Mouse (Mus musculus): Measurements from ENCODE around the gene Drc3. TPM values are rescaled to one million over a fixed set of nuclear protein-coding genes. Genes with fewer than 3 reads are reported as not detected.

Gene Drc3
- polyA plus RNA-seq, 1 experiment = 0.04 TPM

GRCm38 (mm10) chr11:60360631-60361201 lies 7.6 kb downstream of the Drc3 start:
- no peak for TF ChIP-seq GATA1 (IDR thresholded peaks at IDR 0.05; ENCODE audit: low read length)

GRCm38 (mm10) chr11:60366239-60367019 lies 13.3 kb downstream of the Drc3 start:
- TF ChIP-seq GATA1 (IDR thresholded peaks at IDR 0.05; ENCODE audit: low read length) = no peak

- no peak for TF ChIP-seq GATA1 (IDR thresholded peaks at IDR 0.05; ENCODE audit: low read length)
Measured at GRCm38 (mm10) chr11:60367256-60367655, 14.1 kb downstream of the Drc3 start.

- TF ChIP-seq GATA1 (IDR thresholded peaks at IDR 0.05; ENCODE audit: low read length) = no peak
Measured at GRCm38 (mm10) chr11:60368909-60369308, 15.8 kb downstream of the Drc3 start.

GRCm38 (mm10) chr11:60369448-60369847 lies 16.3 kb downstream of the Drc3 start:
- no peak for TF ChIP-seq GATA1 (IDR thresholded peaks at IDR 0.05; ENCODE audit: low read length)

- no peak for TF ChIP-seq GATA1 (IDR thresholded peaks at IDR 0.05; ENCODE audit: low read length)
Measured at GRCm38 (mm10) chr11:60370431-60370830, 17.3 kb downstream of the Drc3 start.

- TF ChIP-seq GATA1 (IDR thresholded peaks at IDR 0.05; ENCODE audit: low read length) = no peak
Measured at GRCm38 (mm10) chr11:60374481-60374880, 21.4 kb downstream of the Drc3 start.

- TF ChIP-seq GATA1 (IDR thresholded peaks at IDR 0.05; ENCODE audit: low read length) = no peak
Measured at GRCm38 (mm10) chr11:60383518-60383917, 30.4 kb downstream of the Drc3 start.

- TF ChIP-seq GATA1 (IDR thresholded peaks at IDR 0.05; ENCODE audit: low read length) = no peak
Measured at GRCm38 (mm10) chr11:60384762-60385421, 31.8 kb downstream of the Drc3 start.

GRCm38 (mm10) chr11:60385946-60386345 lies 32.8 kb downstream of the Drc3 start:
- no peak for TF ChIP-seq GATA1 (IDR thresholded peaks at IDR 0.05; ENCODE audit: low read length)

GRCm38 (mm10) chr11:60387944-60388343 lies 34.8 kb downstream of the Drc3 start:
- no peak for TF ChIP-seq GATA1 (IDR thresholded peaks at IDR 0.05; ENCODE audit: low read length)

GRCm38 (mm10) chr11:60391346-60391745 lies 38.2 kb downstream of the Drc3 start:
- no peak for TF ChIP-seq GATA1 (IDR thresholded peaks at IDR 0.05; ENCODE audit: low read length)

GRCm38 (mm10) chr11:60396546-60396945 lies 43.4 kb downstream of the Drc3 start:
- no peak for TF ChIP-seq GATA1 (IDR thresholded peaks at IDR 0.05; ENCODE audit: low read length)

GRCm38 (mm10) chr11:60397172-60397571 lies 44.0 kb downstream of the Drc3 start:
- TF ChIP-seq GATA1 (IDR thresholded peaks at IDR 0.05; ENCODE audit: low read length) = no peak

GRCm38 (mm10) chr11:60406606-60407005 lies 53.5 kb downstream of the Drc3 start:
- TF ChIP-seq GATA1 (IDR thresholded peaks at IDR 0.05; ENCODE audit: low read length) = no peak

GRCm38 (mm10) chr11:60412173-60412572 lies 59.0 kb downstream of the Drc3 start:
- TF ChIP-seq GATA1 (IDR thresholded peaks at IDR 0.05; ENCODE audit: low read length) = no peak

GRCm38 (mm10) chr11:60412921-60413320 lies 59.8 kb downstream of the Drc3 start:
- TF ChIP-seq GATA1 (IDR thresholded peaks at IDR 0.05; ENCODE audit: low read length) = no peak
